Mouse (Mus musculus) lung, embryonic 14.5 days (tissue): ENCODE measurements around the gene Cfc1. TPM values are rescaled to one million over a fixed set of nuclear protein-coding genes. Genes with fewer than 3 reads are reported as not detected.
"Not testable (repeated sequence)": the region's sequence is repeated elsewhere in the genome, so short reads cannot be mapped to it uniquely, and the experiment has no call there.

ENCODE experiments used
- ATAC-seq: fragments of 200-750 bp; cut with Nextera tagmentation; 2 replicates; pipeline ENCODE4 v1.8.0; 2017; ENCODE audit warnings: mild to moderate bottlenecking, moderate TSS enrichment, moderate library complexity; ENCODE audit not compliant: insufficient read depth
- DNase-seq: peaks from one replicate; pipeline ENCODE4 v3.0.0-alpha.2; 2015
- H3K27ac ChIP-seq: fragments of 300-500 bp; sonication (generic); 2 replicates; pipeline ENCODE4 v1.5.1; 2014; ENCODE audit warnings: low read depth, mild to moderate bottlenecking, moderate library complexity
- H3K27me3 ChIP-seq: fragments of 300-500 bp; sonication (generic); 2 replicates; pipeline ENCODE4 v1.6.1; 2014; ENCODE audit warnings: low read length, control low read depth; ENCODE audit not compliant: insufficient read depth
- H3K36me3 ChIP-seq: fragments of 300-500 bp; sonication (generic); 2 replicates; pipeline ENCODE4 v1.6.1; 2014; ENCODE audit warnings: control low read depth; ENCODE audit not compliant: insufficient read depth
- H3K4me1 ChIP-seq: fragments of 300-500 bp; sonication (generic); 2 replicates; pipeline ENCODE4 v1.6.1; 2014; ENCODE audit warnings: antibody characterized with exemption, control low read depth; ENCODE audit not compliant: insufficient read depth
- H3K4me2 ChIP-seq: fragments of 300-500 bp; sonication (generic); 2 replicates; pipeline ENCODE4 v1.6.1; 2014; ENCODE audit warnings: mild to moderate bottlenecking
- H3K4me3 ChIP-seq: fragments of 300-500 bp; sonication (generic); 2 replicates; pipeline ENCODE4 v1.5.1; 2014; ENCODE audit warnings: low read depth, low read length
- H3K9ac ChIP-seq: fragments of 300-500 bp; sonication (generic); 2 replicates; pipeline ENCODE4 v1.6.1; 2014
- H3K9me3 ChIP-seq: fragments of 300-500 bp; sonication (generic); 2 replicates; pipeline ENCODE4 v1.6.1; 2016; ENCODE audit warnings: low read depth, low read length, control low read depth
- CTCF ChIP-seq: IDR thresholded peaks from 2 replicates; pipeline ENCODE4 v1.5.1; 2016; ENCODE audit warnings: antibody characterized with exemption, low read depth
- WGBS: fragments of 180-500 bp; shearing (Covaris S2); extraction: QIAGEN DNeasy Blood & Tissue Kit; methylation state at CpG from one replicate; pipeline ENCODE4 v1.1.7; 2014; 5-methylcytosine and 5-hydroxymethylcytosine counted together
- polyA plus RNA-seq: library from polyadenylated mRNA; unstranded; fragments of >200 nt; fragmentation: Nextera tagmentation; extraction: Ambion mirVana; gene quantifications from 2 replicates; pipeline ENCODE4 v1.2.1, GENCODE M21; 2014

Cfc1 gene
- polyA plus RNA-seq, 1 experiment from 2014 or later, result not detected

- H3K36me3 ChIP-seq, result no peaks in the 10 kb centered on the region
- no peak for TF ChIP-seq CTCF
- 86% methylated on average over 3 of the region's 3 CpGs for WGBS
- DNase-seq (no peak), ATAC-seq (no peak)
- H3K27me3 ChIP-seq, result no peaks in the 10 kb centered on the region
- H3K9me3 ChIP-seq, result no peaks in the 10 kb centered on the region
- H3K9ac ChIP-seq, result no peak overlapping the region
- no peaks in the 10 kb centered on the region for H3K4me1 ChIP-seq
- H3K4me2 ChIP-seq, result no peak overlapping the region
- no peak overlapping the region for H3K27ac ChIP-seq
- no peak overlapping the region for H3K4me3 ChIP-seq
These were observed 27.5 kb upstream of the Cfc1 start for GRCm38 (mm10) chr1:34507986-34508385.

- peak; percentile 3 for DNase-seq
These were observed 24.9 kb upstream of the Cfc1 start for GRCm38 (mm10) chr1:34510575-34510981.

GRCm38 (mm10) chr1:34511027-34511426 lies 24.4 kb upstream of the Cfc1 start:
- no peaks in the 10 kb centered on the region for H3K4me1 ChIP-seq
- H3K4me3 ChIP-seq, result no peak overlapping the region
- 3% methylated on average over 3 of the region's 3 CpGs for WGBS
- no peak overlapping the region for H3K27ac ChIP-seq
- H3K9ac ChIP-seq, result no peak overlapping the region
- ATAC-seq, result no peak
- no peaks in the 10 kb centered on the region for H3K27me3 ChIP-seq
- H3K4me2 ChIP-seq, result no peak overlapping the region
- DNase-seq, result peak; percentile 59
- no peaks in the 10 kb centered on the region for H3K36me3 ChIP-seq
- peak; percentile 65 for TF ChIP-seq CTCF
- no peaks in the 10 kb centered on the region for H3K9me3 ChIP-seq

More at GRCm38 (mm10) chr1:34510575-34510981, 24.9 kb upstream of the Cfc1 start:
- no peak for ATAC-seq
- Histone ChIP-seq H3K36me3 (no peaks in the 10 kb centered on the region), H3K4me1 (no peaks in the 10 kb centered on the region), H3K4me3 (no peak overlapping the region), H3K9me3 (no peaks in the 10 kb centered on the region), H3K4me2 (peak overlapping the region; percentile 37; the same call in 1 of the 2 replicates), H3K27me3 (no peaks in the 10 kb centered on the region), H3K27ac (no peak overlapping the region), H3K9ac (no peak overlapping the region)
- 6% methylated on average over 7 of the region's 7 CpGs for WGBS
- no peak for TF ChIP-seq CTCF

- Histone ChIP-seq H3K9ac (no peak overlapping the region), H3K4me2 (no peak overlapping the region), H3K27ac (no peak overlapping the region), H3K9me3 (no peaks in the 10 kb centered on the region), H3K27me3 (no peaks in the 10 kb centered on the region), H3K4me3 (no peak overlapping the region), H3K36me3 (no peaks in the 10 kb centered on the region), H3K4me1 (no peaks in the 10 kb centered on the region)
- 73% methylated on average over 4 of the region's 4 CpGs for WGBS
- no peak for ATAC-seq
- no peak for TF ChIP-seq CTCF
- DNase-seq, result no peak
These were observed 22.4 kb upstream of the Cfc1 start for GRCm38 (mm10) chr1:34513068-34513467.

GRCm38 (mm10) chr1:34516595-34516994 lies 18.9 kb upstream of the Cfc1 start:
- Histone ChIP-seq H3K27me3 (no peaks in the 10 kb centered on the region), H3K36me3 (no peaks in the 10 kb centered on the region), H3K9me3 (no peaks in the 10 kb centered on the region), H3K4me2 (no peak overlapping the region), H3K9ac (no peak overlapping the region), H3K4me3 (no peak overlapping the region), H3K27ac (no peak overlapping the region), H3K4me1 (no peaks in the 10 kb centered on the region)
- no peak for TF ChIP-seq CTCF
- 16% methylated on average over 5 of the region's 5 CpGs for WGBS
- DNase-seq (peak; percentile 21), ATAC-seq (no peak)

GRCm38 (mm10) chr1:34517297-34517696 lies 18.2 kb upstream of the Cfc1 start:
- not testable (repeated sequence) for H3K36me3 ChIP-seq, H3K9me3 ChIP-seq, H3K4me3 ChIP-seq, H3K27ac ChIP-seq, H3K9ac ChIP-seq, ATAC-seq, H3K4me1 ChIP-seq, H3K27me3 ChIP-seq, DNase-seq, H3K4me2 ChIP-seq
- 17% methylated on average over 6 of the region's 6 CpGs for WGBS

- H3K9ac ChIP-seq, H3K27ac ChIP-seq, H3K4me3 ChIP-seq, ATAC-seq, H3K36me3 ChIP-seq, H3K4me2 ChIP-seq, H3K27me3 ChIP-seq, DNase-seq, H3K4me1 ChIP-seq, H3K9me3 ChIP-seq: not testable (repeated sequence)
- 18% methylated on average over 1 of the region's 1 CpGs for WGBS
These were observed 17.7 kb upstream of the Cfc1 start for GRCm38 (mm10) chr1:34517797-34518196.

GRCm38 (mm10) chr1:34518259-34518658 lies 17.2 kb upstream of the Cfc1 start:
- 68% methylated on average over 1 of the region's 1 CpGs for WGBS
- no peak overlapping the region for H3K27ac ChIP-seq
- ATAC-seq, result no peak

More at GRCm38 (mm10) chr1:34518259-34518658, 17.2 kb upstream of the Cfc1 start:
- Histone ChIP-seq H3K9ac (no peak overlapping the region), H3K9me3 (no peaks in the 10 kb centered on the region), H3K36me3 (no peaks in the 10 kb centered on the region), H3K27me3 (no peaks in the 10 kb centered on the region), H3K4me2 (no peak overlapping the region), H3K4me3 (no peak overlapping the region), H3K4me1 (no peaks in the 10 kb centered on the region)
- no peak for DNase-seq
- no peak for TF ChIP-seq CTCF
